Mouse (Mus musculus): ENCODE measurements around the gene Strbp. TPM values are rescaled to one million over a fixed set of nuclear protein-coding genes. Genes with fewer than 3 reads are reported as not detected.

Strbp gene
- polyA plus RNA-seq, 1 experiment from 2014 or later = 42.4 TPM

- Histone ChIP-seq H3K27me3 (ENCODE audit: control insufficient read depth, insufficient read depth, low read length) (no peaks in the 10 kb centered on the region), H3K36me3 (ENCODE audit: control insufficient read depth, insufficient read depth, low read length) (no peaks in the 10 kb centered on the region), H3K27ac (ENCODE audit: low read length) (peak within 1 kb of the TSS; percentile 90), H3K4me2 (replicated peaks; ENCODE audit: low read depth, low read length) (peak within 1 kb of the TSS; percentile 76), H3K4me3 (ENCODE audit: low read depth, low read length) (peak within 1 kb of the TSS; percentile 92), H3K9me3 (ENCODE audit: control insufficient read depth, low read depth, low read length) (no peaks in the 10 kb centered on the region), H3K4me1 (ENCODE audit: control insufficient read depth, insufficient read depth, low read length) (peaks cover 6% of the 10 kb centered on the region; the same call in 1 of the 2 replicates), H3K9ac (replicated peaks; ENCODE audit: low read depth, low read length) (peak within 1 kb of the TSS; percentile 90)
- WGBS = under 1% methylated on average over 51 of the region's 51 CpGs
- peak; percentile 99 for ATAC-seq (ENCODE audit: insufficient number of reproducible peaks, insufficient read depth, low FRiP score, low read depth)
These were observed 260.8 kb downstream of the Strbp start, which contains the start of the genes Zbtb26, Zbtb6 and Rabgap1 for GRCm38 (mm10) chr2:37442611-37443591. Gene Zbtb26, minus strand, starts transcription at chr2:37443135. Gene Zbtb6, minus strand, starts transcription at chr2:37443171. Gene Rabgap1, plus strand, starts transcription at chr2:37443279.

Small RNAs within 50 kb of the gene (microRNA-seq; reads per million reads assigned to microRNA genes)
- gene Mir5128 = not detected

Other genes with a start within 250 kb of the Strbp start
- gene Gpr21, start 187.5 kb downstream of the Strbp start, polyA plus RNA-seq (2014; fragmentation: Nextera tagmentation; extraction: Ambion mirVana) = 2.8 and 4.1 TPM in 2 replicates
- gene Crb2, start 72.4 kb upstream of the Strbp start, polyA plus RNA-seq (2014; fragmentation: Nextera tagmentation; extraction: Ambion mirVana) = 2.4 and 2.5 TPM in 2 replicates

All from stomach, embryonic 14.5 days (tissue).